Mouse (Mus musculus): ENCODE data around the gene Panx3. TPM values are rescaled to one million over a fixed set of nuclear protein-coding genes. Genes with fewer than 3 reads are reported as not detected.

Panx3 gene
- polyA plus RNA-seq, 1 experiment, result not detected

- TF ChIP-seq FLI1 (IDR thresholded peaks at IDR 0.05; ENCODE audit: low read length) (no peak), GATA1 (IDR thresholded peaks at IDR 0.05; ENCODE audit: borderline replicate concordance, low read length) (no peak)
- Histone ChIP-seq H3K4me3 (replicated peaks) (no peak overlapping the region), H3K9me3 (no peaks in the 10 kb centered on the region), H3K4me1 (peaks cover 45% of the 10 kb centered on the region), H3K36me3 (replicated peaks; ENCODE audit: low read length) (peaks cover 93% of the 10 kb centered on the region), H3K27me3 (replicated peaks) (no peaks in the 10 kb centered on the region)
Measured at GRCm38 (mm10) chr9:37636800-37637542, 32.1 kb downstream of the Panx3 start.

DNA sequence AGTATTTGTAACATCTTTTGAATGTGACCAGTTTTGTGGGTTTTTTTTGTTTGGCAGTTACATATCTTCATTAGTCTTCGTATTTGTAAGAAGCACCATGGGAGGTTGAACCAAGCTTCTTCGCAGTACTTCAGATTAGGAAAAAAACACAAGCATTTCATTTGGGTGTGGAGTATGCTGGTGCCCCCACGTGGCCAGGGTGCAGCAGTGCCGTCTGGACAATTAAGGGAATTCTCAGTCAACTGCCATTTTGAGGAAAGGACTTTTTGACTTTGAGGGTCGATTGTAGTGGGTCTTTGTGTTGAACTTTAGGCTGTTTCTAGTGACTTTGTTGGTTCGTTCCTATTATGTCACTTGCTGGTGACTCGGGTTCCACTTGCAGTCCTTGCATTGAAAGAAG, 32.7 kb downstream of the Panx3 start:
- Histone ChIP-seq H3K9me3 (no peaks in the 10 kb centered on the region), H3K27me3 (replicated peaks) (no peaks in the 10 kb centered on the region), H3K4me1 (peaks cover 52% of the 10 kb centered on the region), H3K36me3 (replicated peaks; ENCODE audit: low read length) (peaks cover 93% of the 10 kb centered on the region), H3K4me3 (replicated peaks) (no peak overlapping the region)
- TF ChIP-seq FLI1 (IDR thresholded peaks at IDR 0.05; ENCODE audit: low read length), result no peak
- TF ChIP-seq GATA1 (IDR thresholded peaks at IDR 0.05; ENCODE audit: borderline replicate concordance, low read length), result no peak

DNA sequence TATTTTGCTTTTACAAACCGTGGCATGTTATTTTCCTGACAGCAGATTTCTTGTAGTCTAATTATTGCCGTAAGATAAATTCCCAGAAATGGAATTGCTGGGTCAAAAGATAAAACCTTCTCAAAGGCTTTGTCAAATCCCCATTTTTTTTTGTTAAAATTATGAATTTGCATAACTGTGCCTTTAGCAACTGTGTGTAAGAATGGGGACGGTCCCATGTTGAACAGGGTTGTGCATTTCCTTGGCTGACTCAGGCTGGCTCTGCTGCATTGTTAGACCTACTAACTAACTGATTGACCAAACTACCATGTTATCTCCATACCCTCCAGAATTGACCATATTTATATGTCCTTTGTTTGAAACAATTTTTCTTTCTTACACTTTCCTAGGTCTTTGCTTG, 34.8 kb downstream of the Panx3 start:
- H3K4me3 ChIP-seq (replicated peaks), result no peak overlapping the region
- H3K36me3 ChIP-seq (replicated peaks; ENCODE audit: low read length), result peaks cover 94% of the 10 kb centered on the region
- H3K9me3 ChIP-seq, result no peaks in the 10 kb centered on the region
- H3K27me3 ChIP-seq (replicated peaks), result no peaks in the 10 kb centered on the region
- TF ChIP-seq GATA1 (IDR thresholded peaks at IDR 0.05; ENCODE audit: borderline replicate concordance, low read length) (no peak), FLI1 (IDR thresholded peaks at IDR 0.05; ENCODE audit: low read length) (no peak)
- H3K4me1 ChIP-seq, result peaks cover 69% of the 10 kb centered on the region

GRCm38 (mm10) chr9:37632305-37632704, 36.7 kb downstream of the Panx3 start:
- TF ChIP-seq FLI1 (IDR thresholded peaks at IDR 0.05; ENCODE audit: low read length) (no peak), GATA1 (IDR thresholded peaks at IDR 0.05; ENCODE audit: borderline replicate concordance, low read length) (no peak)
- H3K36me3 ChIP-seq (replicated peaks; ENCODE audit: low read length), result peaks cover 91% of the 10 kb centered on the region
- H3K4me1 ChIP-seq, result peaks cover 69% of the 10 kb centered on the region
- no peaks in the 10 kb centered on the region for H3K27me3 ChIP-seq (replicated peaks)
- no peaks in the 10 kb centered on the region for H3K9me3 ChIP-seq
- no peak overlapping the region for H3K4me3 ChIP-seq (replicated peaks)

DNA sequence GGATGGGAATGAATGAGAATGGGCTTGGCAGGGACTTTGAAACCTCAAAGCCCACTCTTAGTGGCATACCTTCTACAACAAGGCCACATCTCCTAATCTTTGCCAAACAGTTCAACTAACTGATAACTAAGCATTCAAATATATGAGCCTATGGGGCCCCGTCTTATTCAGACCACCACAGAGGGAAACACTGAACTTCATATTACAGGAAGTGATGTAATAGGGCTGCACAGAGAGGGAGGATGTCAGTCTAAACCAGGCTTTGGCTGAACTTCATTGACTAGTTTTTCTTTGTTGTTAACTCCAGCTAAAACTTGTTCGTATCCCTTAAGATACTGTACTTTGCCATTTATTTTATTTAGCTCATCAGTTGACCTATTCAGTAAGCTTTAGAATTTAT, 39.1 kb downstream of the Panx3 start:
- H3K36me3 ChIP-seq (replicated peaks; ENCODE audit: low read length), result peaks cover 94% of the 10 kb centered on the region
- no peak for TF ChIP-seq GATA1 (IDR thresholded peaks at IDR 0.05; ENCODE audit: borderline replicate concordance, low read length)
- TF ChIP-seq FLI1 (IDR thresholded peaks at IDR 0.05; ENCODE audit: low read length), result no peak
- H3K4me1 ChIP-seq, result peaks cover 69% of the 10 kb centered on the region
- H3K9me3 ChIP-seq, result no peaks in the 10 kb centered on the region
- H3K4me3 ChIP-seq (replicated peaks), result no peak overlapping the region
- H3K27me3 ChIP-seq (replicated peaks), result no peaks in the 10 kb centered on the region

DNA sequence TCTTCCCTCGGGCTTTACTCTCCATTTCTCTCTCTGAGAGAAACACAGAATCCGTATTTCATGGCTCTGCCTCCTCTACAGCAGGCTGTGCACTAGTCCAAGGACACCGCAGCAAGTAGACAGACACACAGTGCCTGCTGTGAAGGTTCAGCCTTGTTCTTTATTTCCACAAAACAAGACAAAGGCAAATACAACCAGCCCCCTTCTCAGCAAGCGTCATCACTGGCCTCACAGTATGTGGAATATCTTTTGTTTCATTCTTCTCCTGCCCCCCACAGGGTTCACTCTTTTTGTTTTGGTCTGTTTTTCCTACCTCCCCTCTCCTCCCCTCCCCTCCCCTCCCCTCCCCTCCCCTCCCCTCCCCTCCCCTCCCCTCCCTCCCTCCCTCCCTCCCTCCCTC, 40.5 kb downstream of the Panx3 start:
- Histone ChIP-seq H3K4me1 (peaks cover 63% of the 10 kb centered on the region), H3K4me3 (replicated peaks) (no peak overlapping the region), H3K27me3 (replicated peaks) (no peaks in the 10 kb centered on the region), H3K36me3 (replicated peaks; ENCODE audit: low read length) (peaks cover 94% of the 10 kb centered on the region), H3K9me3 (no peaks in the 10 kb centered on the region)
- TF ChIP-seq FLI1 (IDR thresholded peaks at IDR 0.05; ENCODE audit: low read length), result no peak
- TF ChIP-seq GATA1 (IDR thresholded peaks at IDR 0.05; ENCODE audit: borderline replicate concordance, low read length), result no peak

GRCm38 (mm10) chr9:37627263-37627662, 41.8 kb downstream of the Panx3 start:
- no peak for TF ChIP-seq FLI1 (IDR thresholded peaks at IDR 0.05; ENCODE audit: low read length)
- TF ChIP-seq GATA1 (IDR thresholded peaks at IDR 0.05; ENCODE audit: borderline replicate concordance, low read length), result no peak
- peaks cover 93% of the 10 kb centered on the region for H3K36me3 ChIP-seq (replicated peaks; ENCODE audit: low read length)
- H3K4me1 ChIP-seq, result peaks cover 59% of the 10 kb centered on the region
- no peaks in the 10 kb centered on the region for H3K27me3 ChIP-seq (replicated peaks)
- H3K4me3 ChIP-seq (replicated peaks), result no peak overlapping the region
- H3K9me3 ChIP-seq, result no peaks in the 10 kb centered on the region

DNA sequence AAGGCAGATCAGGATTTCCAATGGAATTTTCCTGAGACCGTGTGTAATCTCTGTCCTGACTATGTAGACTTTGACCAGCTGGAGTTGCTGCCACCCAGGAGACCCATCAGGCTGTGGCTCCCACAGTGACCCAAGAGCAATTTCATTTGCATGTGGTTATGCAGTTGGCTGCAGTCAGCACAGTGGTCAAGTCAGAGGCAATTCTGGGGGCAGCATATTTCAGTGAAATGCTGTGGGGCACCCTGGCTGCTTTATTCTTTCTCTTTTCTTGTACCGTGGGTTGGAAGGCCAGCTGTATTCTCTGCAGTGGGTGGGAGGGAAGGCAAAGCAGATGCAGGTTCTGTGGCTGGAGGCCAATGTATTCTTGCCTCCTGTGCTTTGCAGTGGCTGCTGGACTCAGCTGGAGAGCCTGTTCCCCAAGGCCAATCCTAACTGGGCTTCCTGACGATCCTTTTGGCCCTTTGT, 42.9 kb downstream of the Panx3 start:
- peak overlapping the region; percentile 44 for H3K4me3 ChIP-seq (replicated peaks)
- peaks cover 61% of the 10 kb centered on the region for H3K4me1 ChIP-seq
- H3K9me3 ChIP-seq, result no peaks in the 10 kb centered on the region
- H3K36me3 ChIP-seq (replicated peaks; ENCODE audit: low read length), result peaks cover 93% of the 10 kb centered on the region
- H3K27me3 ChIP-seq (replicated peaks), result no peaks in the 10 kb centered on the region
- no peak for TF ChIP-seq GATA1 (IDR thresholded peaks at IDR 0.05; ENCODE audit: borderline replicate concordance, low read length)
- no peak for TF ChIP-seq FLI1 (IDR thresholded peaks at IDR 0.05; ENCODE audit: low read length)

DNA sequence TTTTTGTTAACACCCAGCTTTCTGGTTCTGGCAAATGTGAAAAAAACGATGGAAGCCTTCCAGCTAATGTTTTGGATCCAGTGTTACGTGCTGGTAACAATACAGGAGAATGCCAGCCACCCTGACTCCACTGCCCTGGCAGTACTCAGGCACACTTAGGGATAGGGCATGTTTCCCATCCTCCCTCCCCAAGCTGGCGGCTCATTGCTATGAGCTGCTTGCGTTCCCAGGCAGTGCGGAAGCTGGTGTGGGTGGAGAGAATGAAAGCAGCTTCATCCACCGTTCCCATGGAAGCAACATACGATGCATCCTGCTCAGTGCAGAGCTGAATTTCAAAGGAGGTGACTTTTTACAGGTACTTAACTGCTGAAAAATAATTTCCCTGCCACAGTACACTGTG, 43.4 kb downstream of the Panx3 start:
- peaks cover 93% of the 10 kb centered on the region for H3K36me3 ChIP-seq (replicated peaks; ENCODE audit: low read length)
- H3K4me1 ChIP-seq, result peaks cover 61% of the 10 kb centered on the region
- no peaks in the 10 kb centered on the region for H3K9me3 ChIP-seq
- H3K4me3 ChIP-seq (replicated peaks), result peak overlapping the region; percentile 9
- H3K27me3 ChIP-seq (replicated peaks), result no peaks in the 10 kb centered on the region
- TF ChIP-seq FLI1 (IDR thresholded peaks at IDR 0.05; ENCODE audit: low read length) (no peak), GATA1 (IDR thresholded peaks at IDR 0.05; ENCODE audit: borderline replicate concordance, low read length) (no peak)

DNA sequence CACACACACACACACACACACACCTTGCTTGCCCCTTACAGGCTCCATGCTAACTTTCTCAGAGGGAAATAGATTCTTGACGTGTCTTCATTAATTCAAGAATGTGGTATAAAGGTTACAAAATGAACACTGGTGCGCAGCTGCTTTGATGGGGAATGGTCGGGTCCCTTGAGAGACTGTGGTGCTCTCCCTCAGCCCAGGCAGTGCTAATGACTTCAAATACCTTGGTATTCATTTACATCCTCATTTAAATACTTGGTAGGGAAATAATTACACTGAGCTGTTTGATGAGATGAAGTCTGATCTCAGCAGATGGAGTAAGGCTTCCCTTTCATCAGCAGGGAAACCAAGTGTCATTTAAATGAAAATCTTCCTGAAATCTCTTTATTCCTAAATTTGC, 43.9 kb downstream of the Panx3 start:
- H3K36me3 ChIP-seq (replicated peaks; ENCODE audit: low read length), result peaks cover 93% of the 10 kb centered on the region
- H3K27me3 ChIP-seq (replicated peaks), result no peaks in the 10 kb centered on the region
- peaks cover 57% of the 10 kb centered on the region for H3K4me1 ChIP-seq
- no peaks in the 10 kb centered on the region for H3K9me3 ChIP-seq
- H3K4me3 ChIP-seq (replicated peaks), result no peak overlapping the region
- no peak for TF ChIP-seq GATA1 (IDR thresholded peaks at IDR 0.05; ENCODE audit: borderline replicate concordance, low read length)
- no peak for TF ChIP-seq FLI1 (IDR thresholded peaks at IDR 0.05; ENCODE audit: low read length)

All from megakaryocyte, embryonic 14.5 days (primary cell).